Mouse (Mus musculus) kidney, postnatal 10 days (tissue): Measurements from ENCODE around the gene Col19a1.
A peak's percentile ranks its signal among the peaks of the same experiment; 100 is the strongest.

Experiments used
- DNase-seq: peaks from one replicate; pipeline ENCODE4 v3.0.0; 2021; ENCODE audit warnings: mixed read lengths

Gene Col19a1

DNA sequence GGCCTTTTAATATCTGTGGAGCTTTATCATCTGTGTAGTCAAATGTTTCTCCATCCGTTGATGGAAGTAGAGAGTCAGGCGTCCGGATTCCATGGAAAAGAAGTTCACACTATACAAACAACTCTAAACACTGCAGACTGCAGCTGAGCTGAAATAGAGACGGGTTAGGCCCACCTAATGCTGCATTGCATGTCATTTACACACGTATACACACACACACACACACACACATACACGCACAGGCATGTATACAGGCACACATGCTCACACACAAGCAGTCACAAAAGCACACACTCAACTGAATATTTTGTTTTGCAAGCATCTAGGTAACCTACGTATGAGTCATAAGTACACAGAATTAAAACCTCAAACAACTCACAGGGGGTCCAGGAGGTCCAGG is 284.2 kb downstream of the Col19a1 start:
- DNase-seq: no peak

DNA sequence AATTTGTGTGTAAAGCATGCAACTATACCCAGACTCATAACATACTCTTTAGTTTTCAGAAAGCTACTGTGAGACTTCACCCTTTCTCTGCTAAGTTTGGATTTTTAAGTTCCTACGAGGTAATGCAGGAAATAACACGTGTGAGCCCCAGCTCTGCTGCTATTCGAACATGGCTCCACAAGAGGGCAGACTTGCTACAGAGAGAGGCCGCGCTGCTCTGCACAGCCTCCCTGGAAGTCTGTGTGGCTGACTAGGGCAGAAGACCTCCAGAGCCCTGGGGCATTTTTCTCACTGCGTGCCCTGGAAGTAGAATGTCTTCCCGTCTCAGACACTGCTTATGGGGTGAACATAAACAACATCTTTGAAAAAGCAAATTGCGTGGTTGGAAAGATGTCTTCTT is 284.6 kb downstream of the Col19a1 start:
- peak; percentile 64 for DNase-seq

DNA sequence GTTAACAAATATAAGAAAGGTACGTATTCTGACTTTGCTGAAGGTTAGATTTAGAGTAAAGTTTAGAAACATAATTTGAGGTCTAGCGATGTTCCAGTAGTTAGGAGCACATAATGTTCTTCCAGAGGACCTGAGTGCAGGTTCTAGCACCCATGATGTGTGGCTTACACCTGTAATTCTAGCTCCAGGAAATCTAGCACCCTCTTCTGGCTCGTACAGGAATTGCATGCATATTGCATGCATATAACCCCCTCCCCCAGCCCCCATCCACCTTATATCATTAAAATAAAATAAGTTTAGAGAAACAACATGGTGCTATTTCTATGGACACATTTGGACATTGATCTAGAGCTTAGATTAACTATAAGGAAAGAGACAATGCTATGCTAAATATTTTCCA is 286.6 kb downstream of the Col19a1 start:
- DNase-seq: no peak

DNA sequence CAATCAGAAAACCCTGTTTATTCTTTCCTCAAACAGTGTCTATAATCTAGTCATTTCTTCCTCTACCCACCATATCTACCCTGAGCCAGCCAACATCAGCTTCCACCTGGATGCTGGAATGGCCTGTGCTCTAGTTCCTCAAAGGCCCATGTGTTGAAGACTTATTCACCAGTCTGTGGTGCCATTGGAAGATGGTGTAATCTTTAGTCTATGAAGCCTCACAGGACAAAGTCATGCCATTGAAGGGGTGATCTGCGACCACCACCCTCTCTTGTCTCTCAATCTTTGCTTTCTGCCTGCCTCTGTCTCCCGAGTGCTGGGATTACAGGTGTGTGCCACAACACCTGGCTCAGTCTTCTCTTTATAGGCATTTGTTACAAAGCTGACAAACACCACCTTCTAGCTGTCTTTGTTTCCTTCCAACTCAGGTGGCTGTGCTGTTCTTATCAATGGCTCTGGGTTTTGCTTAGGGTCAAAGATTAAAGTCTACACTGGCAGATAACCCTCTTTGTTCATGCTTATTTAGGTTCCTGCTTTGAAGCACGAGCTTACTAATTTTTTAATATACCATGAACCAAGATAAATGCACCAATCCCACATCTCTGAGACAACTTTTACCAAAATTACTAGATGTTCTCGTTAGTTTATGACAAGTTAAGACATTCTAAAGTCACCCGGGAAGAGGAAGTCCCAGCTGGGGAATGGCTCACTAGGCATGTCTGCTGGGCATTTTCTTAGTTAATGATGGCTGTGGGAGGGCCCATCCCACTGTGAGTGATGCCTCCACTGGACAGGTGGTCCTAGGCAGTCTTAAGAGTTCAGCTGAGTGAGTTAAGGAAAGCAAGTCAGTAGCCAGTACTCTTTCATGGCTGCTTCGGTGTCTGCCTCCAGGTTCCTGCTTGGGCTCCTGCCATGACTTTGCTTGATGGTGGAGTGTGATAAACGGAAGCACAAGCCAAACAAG is 292.0 kb downstream of the Col19a1 start:
- DNase-seq: no peak

GRCm38 (mm10) chr1:24292515-24292914 is 294.8 kb downstream of the Col19a1 start:
- no peak for DNase-seq

DNA sequence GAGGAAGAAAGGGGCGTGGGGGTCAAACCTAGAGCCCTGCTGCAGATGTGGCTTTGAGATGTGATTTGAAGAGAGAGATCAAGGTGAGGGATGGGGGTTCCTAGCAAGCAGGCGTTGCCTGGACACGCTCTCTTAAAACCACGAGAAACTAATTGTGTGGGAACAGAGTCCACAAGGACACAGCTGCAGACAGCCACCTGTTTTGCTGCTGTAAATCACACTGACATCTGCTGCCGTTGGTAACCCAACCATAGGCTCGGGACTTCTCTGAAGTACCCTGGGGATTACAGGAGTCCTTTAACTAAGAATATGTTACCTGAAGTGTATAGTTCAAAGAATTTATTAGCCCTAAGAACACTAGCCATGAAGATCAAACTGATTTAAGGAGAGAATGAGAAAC is 300.9 kb downstream of the Col19a1 start:
- no peak for DNase-seq

GRCm38 (mm10) chr1:24267022-24267421 is 320.2 kb downstream of the Col19a1 start:
- no peak for DNase-seq

DNA sequence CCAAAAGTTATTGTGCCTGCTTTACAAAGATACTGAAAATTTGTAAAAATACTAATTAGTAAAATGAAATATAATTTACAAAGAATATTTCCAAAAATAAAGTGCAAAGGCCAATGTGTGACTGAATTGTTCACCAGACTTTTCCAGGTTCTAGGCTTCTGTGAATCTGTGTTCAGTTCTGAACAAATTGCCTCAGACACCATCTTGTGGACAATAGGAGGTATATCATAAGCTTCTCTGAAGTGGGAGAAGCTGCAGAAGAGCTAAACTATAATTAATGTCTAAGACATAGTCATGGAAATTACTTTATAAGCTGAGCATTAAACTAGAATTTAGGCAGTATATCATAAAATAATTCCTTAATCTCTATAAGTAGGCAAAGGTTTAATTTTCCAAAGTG is 326.1 kb downstream of the Col19a1 start:
- no peak for DNase-seq

DNA sequence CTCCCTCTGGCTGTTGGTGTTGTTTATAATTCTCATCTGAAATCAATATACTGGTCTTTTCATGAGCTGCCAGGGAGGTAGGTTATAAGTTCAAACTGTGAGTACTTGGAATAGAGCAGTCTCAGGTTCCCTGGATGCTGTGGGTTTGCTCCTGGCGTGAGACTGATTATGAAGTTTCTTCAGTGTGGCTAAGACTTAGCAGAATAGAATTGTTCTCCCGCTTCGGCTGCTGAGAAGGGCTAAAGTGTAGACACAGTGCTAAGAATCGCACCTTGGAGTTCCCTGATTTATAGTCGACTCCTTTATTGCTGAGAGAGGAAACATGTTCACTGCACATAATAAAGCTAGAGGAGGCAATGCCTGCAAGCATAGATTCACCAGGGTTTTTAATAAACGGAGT is 327.9 kb downstream of the Col19a1 start:
- no peak for DNase-seq

GRCm38 (mm10) chr1:24257961-24258360 is 329.3 kb downstream of the Col19a1 start:
- DNase-seq: no peak

DNA sequence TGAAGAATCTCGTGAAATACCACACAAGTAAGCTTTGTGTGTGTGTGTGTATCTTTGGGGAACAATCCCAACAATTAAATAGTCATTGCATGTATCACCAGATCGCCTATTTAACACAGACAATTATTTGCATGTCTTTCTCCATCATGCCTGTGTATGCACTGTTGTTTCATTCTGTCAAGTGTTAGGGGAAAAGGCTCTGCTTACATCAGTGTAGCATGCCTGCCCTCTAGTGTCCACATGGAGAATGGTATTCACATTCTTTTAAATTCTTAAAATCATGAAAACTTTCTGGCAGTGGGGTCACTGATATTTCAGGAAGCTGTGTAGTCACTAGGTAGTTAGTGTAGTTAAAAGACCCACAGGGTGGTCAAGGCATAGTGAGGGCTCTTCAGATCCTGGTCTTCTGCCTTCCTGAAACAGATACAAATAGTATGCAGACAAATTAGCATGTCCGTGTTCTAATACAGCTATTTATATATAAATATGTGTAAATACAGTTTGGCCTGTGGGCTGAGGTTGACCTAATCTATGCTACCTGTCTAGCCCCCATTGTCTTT is 338.1 kb downstream of the Col19a1 start:
- DNase-seq: peak; percentile 39

DNA sequence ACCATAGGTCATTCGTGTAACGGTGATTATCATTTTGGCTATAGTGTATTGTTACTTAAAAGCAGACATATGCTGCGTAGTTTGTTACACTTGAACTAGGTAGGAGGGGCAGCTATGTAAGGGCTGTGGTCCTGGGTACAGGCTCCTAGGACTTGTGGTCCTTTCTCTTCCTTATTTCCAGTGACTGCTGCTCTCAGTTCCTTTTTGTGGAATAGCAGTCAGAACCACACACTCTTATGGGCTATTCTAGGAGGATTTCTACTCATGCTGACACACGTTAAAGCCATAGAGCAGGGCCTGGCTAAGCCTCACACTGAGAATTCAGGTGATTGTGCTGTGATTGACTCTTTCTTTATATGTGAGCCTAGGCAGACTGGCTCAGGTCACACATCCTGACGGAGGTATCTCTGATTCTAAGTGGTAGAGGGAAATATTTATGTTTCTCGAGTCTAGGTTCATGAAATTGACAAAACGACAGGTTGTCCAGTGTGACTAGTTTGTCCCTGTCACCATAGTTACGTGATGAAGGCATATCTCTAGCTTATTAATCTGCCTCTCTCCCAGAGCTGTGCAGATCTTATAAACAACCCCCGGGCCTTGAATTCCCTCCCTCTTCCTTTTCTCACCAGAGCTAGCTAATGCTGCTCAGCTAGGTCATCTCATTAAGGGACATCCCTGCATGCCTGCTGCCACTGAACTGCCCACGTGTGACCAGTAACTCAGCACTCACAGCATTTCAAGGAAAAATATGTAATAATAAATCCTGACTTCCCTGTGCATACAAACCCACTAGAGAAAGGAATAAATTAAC is 338.8 kb downstream of the Col19a1 start:
- no peak for DNase-seq

- DNase-seq: no peak
Observed at GRCm38 (mm10) chr1:24245700-24246375, 341.4 kb downstream of the Col19a1 start.

GRCm38 (mm10) chr1:24244931-24245330 is 342.3 kb downstream of the Col19a1 start:
- DNase-seq: no peak

- no peak for DNase-seq
Observed at GRCm38 (mm10) chr1:24240039-24240691, 347.1 kb downstream of the Col19a1 start.

DNA sequence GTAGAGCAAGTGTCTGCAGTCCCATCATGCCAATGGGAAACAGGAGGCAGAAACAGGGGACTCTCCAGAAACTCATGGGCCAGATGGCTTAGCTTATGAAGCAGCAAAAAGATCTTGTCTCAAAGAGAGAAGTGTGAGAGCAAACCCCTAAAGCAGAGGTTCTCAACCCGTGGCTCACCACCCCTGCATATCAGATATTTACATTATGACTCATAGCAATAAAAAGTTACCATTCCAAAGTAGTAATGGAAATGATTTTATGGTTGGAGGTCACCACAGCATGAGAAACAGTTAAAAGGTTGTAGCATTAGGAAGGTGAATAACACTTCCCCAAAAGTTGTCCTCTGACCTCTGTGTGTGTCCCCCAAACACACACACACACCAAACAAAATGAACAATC is 350.9 kb downstream of the Col19a1 start:
- DNase-seq: no peak

- no peak for DNase-seq
Observed at GRCm38 (mm10) chr1:24231504-24232270, 355.6 kb downstream of the Col19a1 start.

DNA sequence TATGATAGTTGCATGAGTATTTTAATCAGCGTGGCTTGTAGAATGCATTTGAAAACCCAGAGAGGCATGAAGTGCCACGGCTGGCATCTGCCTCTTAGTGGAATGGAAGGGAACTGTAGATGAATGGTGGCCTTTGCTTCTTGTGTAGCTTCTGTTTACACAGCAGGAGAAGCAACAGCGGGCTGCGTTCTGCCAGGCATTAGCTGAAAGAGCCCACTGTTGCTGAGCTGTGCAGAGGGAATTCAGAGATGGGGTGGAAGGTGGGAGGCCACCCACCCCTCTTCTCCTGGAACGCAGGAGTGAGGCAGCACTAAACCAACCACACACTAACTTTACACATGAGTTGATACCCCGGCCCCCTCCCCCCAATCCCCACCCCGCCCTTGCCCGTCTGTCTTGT is 356.8 kb downstream of the Col19a1 start:
- no peak for DNase-seq

DNA sequence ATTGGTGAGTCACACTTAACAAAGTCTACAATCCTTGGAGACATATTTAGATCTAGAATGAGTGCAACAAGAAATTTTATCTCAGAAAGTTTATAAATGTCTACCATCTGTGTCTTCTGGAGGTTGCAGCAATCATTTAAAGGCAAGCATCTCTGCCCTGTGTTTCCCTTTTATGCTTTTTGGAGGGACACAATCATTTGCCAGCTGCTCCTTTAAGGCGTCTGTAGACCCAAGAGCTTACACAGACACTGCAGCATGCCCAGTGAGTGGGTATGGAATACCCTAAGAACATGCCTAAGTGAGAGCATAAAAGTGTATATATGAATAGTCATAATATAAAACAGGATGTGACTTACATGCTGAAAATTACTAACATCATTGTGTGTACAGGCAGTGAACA is 357.7 kb downstream of the Col19a1 start:
- no peak for DNase-seq

DNA sequence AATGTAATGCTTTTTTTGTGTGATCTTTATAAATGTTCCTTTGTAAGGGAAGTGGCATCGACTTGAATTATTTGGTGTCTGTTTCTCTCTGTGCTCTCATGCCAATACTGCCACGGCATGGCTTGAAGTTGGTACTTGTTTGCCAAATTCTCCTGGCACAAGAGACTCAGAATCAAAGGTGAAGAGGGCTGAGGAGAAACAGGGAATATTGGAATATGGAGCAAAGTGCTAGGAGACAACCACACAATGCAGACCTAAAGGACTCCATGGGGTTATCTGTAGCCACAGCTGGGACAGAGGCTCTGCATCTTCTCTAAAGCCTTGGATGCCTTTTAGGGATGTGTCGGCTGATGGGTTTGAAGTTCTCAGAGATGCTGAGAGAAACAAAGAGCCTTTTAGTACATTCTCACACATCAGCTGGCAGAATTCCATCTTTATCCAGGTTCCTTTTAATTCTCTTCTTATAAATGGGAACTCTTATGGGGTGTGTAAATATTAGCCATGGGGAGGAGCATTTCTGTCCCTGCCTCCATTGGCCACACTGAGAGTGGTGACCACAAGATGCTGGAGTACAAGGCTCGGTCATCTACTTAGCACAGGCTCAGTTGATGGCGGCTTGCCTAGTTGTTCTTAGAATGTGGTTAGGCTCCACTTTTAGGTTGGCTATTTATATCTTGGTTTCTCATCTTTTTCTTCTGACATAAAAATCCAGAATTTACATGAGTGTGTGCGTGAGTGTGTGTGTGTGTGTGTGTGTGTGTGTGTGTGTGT is 360.1 kb downstream of the Col19a1 start:
- no peak for DNase-seq
